Mouse (Mus musculus): ENCODE measurements around the gene Nus1. TPM values are rescaled to one million over a fixed set of nuclear protein-coding genes. Genes with fewer than 3 reads are reported as not detected.

Gene Nus1
- 39.9 TPM for total RNA-seq (2023)

DNA sequence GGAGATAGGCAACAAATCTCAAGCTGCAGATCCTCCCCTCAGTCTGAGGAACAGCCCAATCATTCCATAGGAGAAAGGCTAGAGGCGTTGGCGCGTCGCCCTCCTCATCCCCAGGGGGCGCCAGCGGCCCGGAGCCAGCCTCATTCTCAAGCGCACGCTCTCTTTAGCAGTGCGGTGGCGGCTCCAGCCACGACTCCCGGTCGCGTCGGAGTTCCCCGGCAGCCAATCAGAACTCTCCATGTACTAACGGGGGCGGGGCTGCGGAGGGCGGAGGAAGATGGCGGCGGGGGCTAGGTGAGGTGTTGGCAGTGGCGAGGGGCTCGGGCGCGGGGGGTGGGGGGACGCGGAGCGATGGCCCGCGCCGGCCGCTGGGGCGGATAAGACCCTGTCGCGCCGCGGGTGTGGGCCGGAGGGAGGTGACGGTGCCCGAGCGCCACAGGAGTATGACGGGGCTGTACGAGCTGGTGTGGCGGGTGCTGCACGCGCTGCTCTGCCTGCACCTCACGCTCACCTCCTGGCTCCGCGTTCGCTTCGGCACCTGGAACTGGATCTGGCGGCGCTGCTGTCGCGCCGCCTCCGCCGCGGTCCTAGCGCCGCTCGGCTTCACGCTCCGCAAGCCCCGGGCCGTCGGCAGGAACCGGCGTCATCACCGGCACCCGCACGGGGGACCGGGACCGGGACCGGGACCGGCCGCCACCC, at the start of gene Nus1:
TSS of gene Nus1 (plus strand) at position 249 of the 699 bp plus-strand sequence.

DNA sequence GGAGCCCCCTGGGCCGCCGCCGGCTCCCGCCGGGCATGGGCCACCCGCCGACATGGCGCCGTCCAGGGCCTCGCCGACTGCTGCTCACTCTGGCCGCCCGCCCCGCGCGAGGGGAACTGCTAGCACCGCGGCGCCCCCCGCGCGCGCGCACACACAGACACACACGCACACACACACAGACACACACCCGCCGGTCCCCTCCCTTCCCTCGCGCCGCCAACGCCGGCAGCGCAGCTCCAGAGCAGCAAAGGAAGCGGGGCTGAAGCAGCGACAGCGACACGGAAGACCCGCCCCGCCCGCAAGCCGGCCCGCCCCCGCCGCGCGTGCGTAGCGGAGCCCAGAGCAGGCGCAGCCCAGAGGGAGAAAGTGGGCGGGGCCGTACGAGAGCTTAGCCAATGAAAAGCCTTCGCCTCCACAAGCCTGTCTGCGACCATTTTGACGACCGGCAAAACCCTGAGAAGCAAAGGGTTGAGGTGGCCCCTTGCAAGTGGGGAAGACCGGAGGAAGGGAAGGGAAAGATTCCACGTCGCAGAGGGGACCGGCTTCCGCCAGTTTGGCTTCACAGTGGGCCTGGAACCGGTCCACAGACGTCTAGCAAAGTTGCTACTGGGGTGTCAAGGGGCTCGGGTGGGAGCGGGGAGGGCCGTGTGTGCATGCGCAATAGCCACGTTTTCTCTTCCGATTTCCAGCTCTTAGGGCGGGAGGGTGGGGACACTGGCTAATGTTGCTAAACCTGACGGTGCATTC, 35.3 kb upstream of the Nus1 start, which contains the start of gene Gopc:
TSS of gene Gopc (minus strand) at position 280 of the 747 bp plus-strand sequence.

DNA sequence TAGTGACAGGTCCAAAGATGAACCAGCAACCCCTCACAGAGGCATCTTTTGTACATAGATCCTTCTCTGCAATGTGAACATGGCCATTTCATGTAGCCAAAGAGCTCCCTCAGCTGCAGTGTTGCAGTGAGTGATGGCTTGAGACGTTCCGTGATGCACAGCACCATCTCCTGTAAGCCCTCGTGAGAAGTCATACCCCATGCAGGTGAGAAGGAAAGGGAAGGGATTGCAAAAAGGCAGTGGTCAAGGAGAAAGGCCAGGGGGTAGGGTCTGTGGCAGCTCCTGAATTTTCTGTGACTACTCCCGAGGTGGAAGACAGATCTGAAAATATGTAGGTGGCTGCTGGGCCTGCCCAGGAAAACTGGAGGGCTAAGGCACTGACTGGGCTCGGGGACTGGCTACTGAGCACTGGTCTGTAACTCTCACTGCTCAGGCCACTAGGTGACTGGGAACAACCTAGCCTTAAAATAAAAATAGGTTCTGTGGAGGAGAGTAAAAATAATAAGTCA, 28.4 kb upstream of the Nus1 start, which contains the start of gene Nepn:
TSS of gene Nepn (plus strand) at position 51 of the 509 bp plus-strand sequence.

Other genes starting within 250 kb of the Nus1 start
- not detected for gene Ros1, start 222.3 kb upstream of the Nus1 start, total RNA-seq (2023)
- gene Dcbld1, start 183.9 kb upstream of the Nus1 start, total RNA-seq (2023): 0.64 TPM
- gene Gm26741, start 58.8 kb upstream of the Nus1 start, total RNA-seq (2023): not detected
- gene Gopc, start 35.4 kb upstream of the Nus1 start, total RNA-seq (2023): 21.2 TPM
- not detected for gene Nepn, start 28.6 kb upstream of the Nus1 start, total RNA-seq (2023)